Mouse (Mus musculus) thymus, adult 2 months (tissue): Measurements from ENCODE around the gene Dlg4.

Experiments
- CTCF ChIP-seq: fragments of 200-500 bp; IDR thresholded peaks from 2 replicates; pipeline ENCODE4 v1.5.1; 2012; ENCODE audit warnings: mild to moderate bottlenecking, control low read depth, low read length, moderate library complexity, borderline replicate concordance; ENCODE audit not compliant: control insufficient read depth, poor library complexity, insufficient read depth; ENCODE audit errors: extremely low read depth
- POLR2A ChIP-seq: fragments of 200-500 bp; IDR thresholded peaks from 2 replicates; pipeline ENCODE4 v1.6.1; 2012; ENCODE audit warnings: mild to moderate bottlenecking, low read length, control low read depth, moderate library complexity; ENCODE audit not compliant: control insufficient read depth, poor library complexity, insufficient read depth; ENCODE audit errors: extremely low read depth

GRCm38 (mm10) chr11:70021264-70022132 lies 4.8 kb downstream of the Dlg4 start:
- TF ChIP-seq CTCF (no peak), POLR2A (no peak; the same call in 1 of the 2 replicates)
